ENCODE assay signal across 23 mouse cellular contexts in the genomic region with DNA sequence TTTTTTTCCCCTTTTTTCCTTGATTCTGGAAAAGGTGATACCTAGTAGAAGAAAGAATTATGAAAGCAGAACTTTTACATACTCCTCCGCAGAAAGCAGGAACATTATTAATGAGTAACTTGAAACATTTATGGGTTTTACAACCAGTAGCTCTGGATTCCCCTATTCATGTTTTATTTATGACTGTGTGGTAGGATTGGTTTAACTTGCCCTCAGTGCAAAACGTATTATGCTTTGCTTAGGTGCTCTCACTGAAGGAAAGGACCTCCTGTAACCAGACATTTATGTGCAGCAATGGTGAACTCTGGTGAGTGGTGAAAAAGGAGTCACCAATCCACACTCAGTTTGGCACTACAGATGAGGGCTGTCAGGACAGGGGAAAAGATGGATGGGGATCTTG. TPM values are rescaled to one million over a fixed set of nuclear protein-coding genes. Genes with fewer than 3 reads are reported as not detected.
DNase-seq lines count a peak whose midpoint lies in the region; ATAC-seq and TF ChIP-seq lines count a peak whose summit lies in the region.
"Had no signal": no experiment of that assay in that cellular context is flagged by ENCODE, and none has a peak within 500 bp of the region (broad histone marks: within the 10 kb centered on the region; RNA-seq: fewer than 3 reads in every experiment).

No protein-coding gene starts in this region.

- 8% methylated on average over 2 of the region's 2 CpGs for WGBS in kidney, embryonic 14.5 days
- 14% methylated on average over 2 of the region's 2 CpGs for WGBS in kidney, postnatal 0 days

- no peak for DNase-seq in kidney, postnatal 36 days
- DNase-seq in kidney, postnatal 0 days (ENCODE audit: low spot score) = peak; percentile 9
- no peak for DNase-seq in kidney, adult 18-20 months
- no peak for DNase-seq in lung, postnatal 25 days (ENCODE audit: low spot score)
- DNase-seq: adrenal gland, adult 2 months; adrenal gland, postnatal 10 days; adrenal gland, postnatal 25 days; cerebellum, adult 11 months; cerebellum, adult 18-20 months; cerebellum, adult 8-10 months; cerebellum, adult 9-11 months; cerebellum, postnatal 14 days; cerebellum, postnatal 36 days; embryo, embryonic 11 days had no signal

- no peak overlapping the region for H3K4me3 ChIP-seq in kidney, embryonic 14.5 days (ENCODE audit: low read length)
- H3K4me3 ChIP-seq in kidney, postnatal 0 days (replicated peaks; ENCODE audit: low read depth, low read length) = no peak overlapping the region
- H3K4me3 ChIP-seq: embryonic facial prominence, embryonic 13.5 days; embryonic facial prominence, embryonic 15.5 days; erythroblast, embryonic 14.5 days; forebrain, embryonic 10.5 days; forebrain, embryonic 12.5 days had no signal

- no peaks in the 10 kb centered on the region for H3K27me3 ChIP-seq in kidney, embryonic 14.5 days (ENCODE audit: control insufficient read depth, insufficient read depth, low read length)
- H3K27me3 ChIP-seq in kidney, postnatal 0 days (ENCODE audit: insufficient read depth, low read length) = no peaks in the 10 kb centered on the region
- H3K27me3 ChIP-seq: embryonic facial prominence, embryonic 13.5 days; embryonic facial prominence, embryonic 15.5 days; forebrain, embryonic 12.5 days had no signal

- no peak for TF ChIP-seq CTCF in kidney, postnatal 0 days (IDR thresholded peaks at IDR 0.05; ENCODE audit: low read depth)

- ATAC-seq in kidney, embryonic 14.5 days (ENCODE audit: low FRiP score, low TSS enrichment) = peak; percentile 24; the same call in 1 of the 2 replicates
- no peak for ATAC-seq in kidney, postnatal 0 days (replicated peaks; ENCODE audit: low FRiP score, low read depth)
- ATAC-seq: forebrain, embryonic 14.5 days; forebrain, embryonic 16.5 days had no signal

- no peaks in the 10 kb centered on the region for H3K9me3 ChIP-seq in kidney, embryonic 14.5 days (ENCODE audit: control insufficient read depth, low read length)
- H3K9me3 ChIP-seq in kidney, postnatal 0 days (replicated peaks; ENCODE audit: low read length) = no peaks in the 10 kb centered on the region
- H3K9me3 ChIP-seq: embryonic facial prominence, embryonic 13.5 days; embryonic facial prominence, embryonic 15.5 days; forebrain, embryonic 10.5 days; forebrain, embryonic 12.5 days had no signal

- no peak overlapping the region for H3K9ac ChIP-seq in kidney, embryonic 14.5 days (ENCODE audit: low read depth, low read length)
- H3K9ac ChIP-seq in kidney, postnatal 0 days (ENCODE audit: low read depth, low read length) = no peak overlapping the region
- H3K9ac ChIP-seq: embryonic facial prominence, embryonic 13.5 days; embryonic facial prominence, embryonic 15.5 days; forebrain, embryonic 12.5 days had no signal

- H3K36me3 ChIP-seq in kidney, embryonic 14.5 days (ENCODE audit: control insufficient read depth, insufficient read depth, low read length) = no peaks in the 10 kb centered on the region
- no peaks in the 10 kb centered on the region for H3K36me3 ChIP-seq in kidney, postnatal 0 days (ENCODE audit: insufficient read depth, low read length)
- H3K36me3 ChIP-seq: embryonic facial prominence, embryonic 13.5 days; embryonic facial prominence, embryonic 15.5 days; forebrain, embryonic 10.5 days; forebrain, embryonic 12.5 days had no signal

- no peak overlapping the region for H3K27ac ChIP-seq in kidney, embryonic 14.5 days (ENCODE audit: low read depth, low read length)
- H3K27ac ChIP-seq in kidney, postnatal 0 days = no peak overlapping the region
- H3K27ac ChIP-seq: embryonic facial prominence, embryonic 13.5 days; embryonic facial prominence, embryonic 15.5 days; forebrain, embryonic 10.5 days; forebrain, embryonic 12.5 days had no signal

- no peak overlapping the region for H3K4me2 ChIP-seq in kidney, embryonic 14.5 days (replicated peaks; ENCODE audit: low read depth, low read length)
- H3K4me2 ChIP-seq in kidney, postnatal 0 days (ENCODE audit: low read length) = no peak overlapping the region
- H3K4me2 ChIP-seq: embryonic facial prominence, embryonic 13.5 days; embryonic facial prominence, embryonic 15.5 days; forebrain, embryonic 12.5 days had no signal

- no peaks in the 10 kb centered on the region for H3K4me1 ChIP-seq in kidney, embryonic 14.5 days (ENCODE audit: control insufficient read depth, insufficient read depth, low read length)
- H3K4me1 ChIP-seq in kidney, postnatal 0 days (replicated peaks; ENCODE audit: insufficient read depth, low read length) = no peaks in the 10 kb centered on the region
- H3K4me1 ChIP-seq: embryonic facial prominence, embryonic 13.5 days; embryonic facial prominence, embryonic 15.5 days; forebrain, embryonic 10.5 days; forebrain, embryonic 12.5 days had no signal

RNA-seq across cellular contexts. Expression of gene Kcnj3, which starts 8.1 kb away (rescaled TPM):
- polyA plus RNA-seq in kidney, embryonic 14.5 days (2014; fragmentation: Nextera tagmentation; extraction: Ambion mirVana) = not detected in 2 replicates
- 0.03 TPM in 1 of 2 replicates, not detected in the other for polyA plus RNA-seq in kidney, postnatal 0 days (2015; fragmentation: Nextera tagmentation; extraction: Ambion mirVana)
- polyA plus RNA-seq: C2C12 had no signal
